Mouse (Mus musculus): ENCODE measurements around the gene Med12l. TPM values are rescaled to one million over a fixed set of nuclear protein-coding genes. Genes with fewer than 3 reads are reported as not detected.

Med12l gene
- total and polyA plus RNA-seq, 3 experiments = 0.93 to 2.0 (median 1.5) TPM

DNA sequence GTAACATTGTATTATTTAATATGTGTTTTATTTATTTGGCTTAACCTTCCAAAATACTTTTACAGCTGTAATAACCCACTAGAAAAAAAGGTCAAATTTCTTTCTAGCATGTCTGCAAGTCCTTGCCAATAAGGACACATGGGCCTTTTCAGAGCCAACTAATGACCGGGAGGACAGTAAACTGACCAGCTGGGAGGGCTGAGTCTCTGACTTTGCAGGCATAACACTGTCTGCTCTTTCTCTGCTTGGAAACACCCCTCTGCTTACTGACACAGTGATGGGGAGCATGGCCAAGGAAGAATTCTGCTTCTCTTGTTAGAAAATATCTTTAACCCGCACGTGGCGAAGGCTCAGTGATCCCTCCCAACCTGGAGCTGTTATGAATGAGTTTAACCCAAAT, 337.4 kb downstream of the Med12l start:
- peaks cover 5 to 23% of the 10 kb centered on the region in 2 experiments for H3K4me1 ChIP-seq (ENCODE audit: control insufficient read depth in 1 of 2, insufficient read depth in 2 of 2)
- no peak for DNase-seq (ENCODE audit: extremely low read depth)
- dilution Hi-C loops (cut with MboI; ENCODE audit: extremely low pct_ligation_motif_present, extremely low pct_unique_long_range_greater_than_20kb, low sequenced_read_pairs) = no loop called here

DNA sequence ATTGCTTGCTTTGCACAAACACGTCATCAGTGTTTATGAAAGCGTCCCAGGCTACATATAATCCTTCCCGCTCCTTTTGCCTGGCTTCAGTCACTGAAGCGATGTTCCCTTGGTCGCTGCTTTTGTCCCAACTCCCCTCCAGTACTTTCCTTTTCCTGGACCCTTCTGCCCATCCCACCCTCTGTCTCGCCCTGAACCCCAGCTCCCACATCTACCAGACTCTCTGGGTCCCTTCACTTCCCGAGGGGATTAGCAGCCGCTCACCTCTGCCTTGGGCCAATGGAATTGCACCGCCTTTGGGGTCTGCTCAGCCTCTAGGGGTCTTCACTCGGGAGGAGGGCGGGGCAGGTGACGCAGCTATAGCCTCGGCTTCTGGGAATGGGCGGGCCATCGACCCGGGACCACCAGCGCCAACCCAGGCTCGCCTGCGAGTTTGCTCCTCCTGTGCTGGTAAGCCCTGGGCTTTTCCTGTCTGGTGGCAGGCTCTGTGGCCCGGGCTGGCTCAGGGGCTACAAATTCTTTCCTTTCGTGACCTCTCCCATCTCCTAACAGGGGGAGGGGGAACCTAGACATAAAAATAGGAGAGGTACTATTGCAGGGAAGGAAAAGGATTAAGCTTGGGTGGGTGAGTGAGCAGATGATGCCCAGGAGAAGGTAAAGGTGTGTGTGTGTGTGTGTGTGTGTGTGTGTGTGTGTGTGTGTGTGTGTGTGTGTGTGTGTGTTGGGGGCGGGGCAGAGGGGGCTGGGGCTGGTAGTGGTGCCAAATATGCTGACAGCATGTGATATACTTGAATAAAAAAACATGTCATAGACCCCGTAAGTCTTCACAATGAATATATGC, 338.7 kb downstream of the Med12l start, which contains the start of gene Igsf10:
Gene Igsf10, minus strand, starts transcription at position 330 of the 841 bp plus-strand sequence.
- H3K4me1 ChIP-seq (ENCODE audit: control insufficient read depth in 1 of 2, insufficient read depth in 2 of 2) = peaks cover 5 to 23% of the 10 kb centered on the region in 2 experiments
- no peaks in the 10 kb centered on the region for H3K79me2 ChIP-seq (replicated peaks; ENCODE audit: control insufficient read depth, extremely low read depth, insufficient read depth, poor library complexity, severe bottlenecking)
- H3K4me3 ChIP-seq (replicated peaks in 1 of 3; ENCODE audit: low read depth in 2 of 3, low read length in 2 of 3, poor library complexity in 1 of 3) = no peak within 1 kb of the TSS
- dilution Hi-C loops (cut with MboI; ENCODE audit: extremely low pct_ligation_motif_present, extremely low pct_unique_long_range_greater_than_20kb, low sequenced_read_pairs) (no loop called here), in situ Hi-C loops (cut with MboI; ENCODE audit: low pct_ligation_motif_present, low pct_unique_long_range_greater_than_20kb, low sequenced_read_pairs) (loop anchor here (25.0 kb wide), 1 partner anchor 393 kb away; the partner anchor contains the start of gene Gm5538)
- DNase-seq (ENCODE audit: extremely low read depth) = no peak
- no peak for TF ChIP-seq MAX (IDR thresholded peaks at IDR 0.05; ENCODE audit: low read length)
- no peak for TF ChIP-seq MAZ (IDR thresholded peaks at IDR 0.05; ENCODE audit: low read depth, low read length)
- no peak for TF ChIP-seq ZMIZ1 (IDR thresholded peaks at IDR 0.05; ENCODE audit: low read depth, low read length)
- no peak for TF ChIP-seq HCFC1 (IDR thresholded peaks at IDR 0.05; ENCODE audit: low read depth, low read length)
- no peak for TF ChIP-seq MEF2A (IDR thresholded peaks at IDR 0.05; ENCODE audit: borderline replicate concordance, low read depth, low read length)
- no peak for TF ChIP-seq TBP (conservative IDR thresholded peaks at IDR 0.05; ENCODE audit: low read depth, low read length)
- TF ChIP-seq SIN3A (IDR thresholded peaks at IDR 0.05; ENCODE audit: low read length) = no peak
- no peak for TF ChIP-seq POLR2A (IDR thresholded peaks at IDR 0.05; ENCODE audit: low read depth, low read length)
- TF ChIP-seq KAT2A (IDR thresholded peaks at IDR 0.05; ENCODE audit: insufficient replicate concordance, low read length) = no peak
- TF ChIP-seq MXI1 (IDR thresholded peaks at IDR 0.05; ENCODE audit: low read depth, low read length) = no peak
- TF ChIP-seq CTCF (conservative IDR thresholded peaks at IDR 0.05 in 1 of 2, IDR thresholded peaks at IDR 0.05 in 1 of 2; ENCODE audit: low read depth in 2 of 2, low read length in 2 of 2) = no peak
- no peak for TF ChIP-seq EP300 (IDR thresholded peaks at IDR 0.05; ENCODE audit: low read length)
- no peak for TF ChIP-seq USF1 (IDR thresholded peaks at IDR 0.05; ENCODE audit: low read depth, low read length)
- TF ChIP-seq RCOR1 (conservative IDR thresholded peaks at IDR 0.05; ENCODE audit: low read depth, low read length) = no peak
- no peak within 1 kb of the TSS for H3K9ac ChIP-seq (ENCODE audit: insufficient read depth, low read depth)
- H3K27ac ChIP-seq (ENCODE audit: insufficient read depth, low read depth) = no peak within 1 kb of the TSS
- H3K27me3 ChIP-seq (replicated peaks) = no peaks in the 10 kb centered on the region
- H3K4me2 ChIP-seq (ENCODE audit: insufficient read depth, low read depth, poor library complexity, severe bottlenecking) = no peak within 1 kb of the TSS
- H3K36me3 ChIP-seq (replicated peaks in 1 of 2; ENCODE audit: control insufficient read depth in 1 of 2, insufficient read depth in 1 of 2, low read length in 1 of 2) = no peaks in the 10 kb centered on the region
- H3K9me3 ChIP-seq (replicated peaks; ENCODE audit: low read length) = no peaks in the 10 kb centered on the region

More for the DNA sequence above, 337.4 kb downstream of the Med12l start:
- Histone ChIP-seq H3K79me2 (replicated peaks; ENCODE audit: control insufficient read depth, extremely low read depth, insufficient read depth, poor library complexity, severe bottlenecking) (no peaks in the 10 kb centered on the region), H3K27ac (ENCODE audit: insufficient read depth, low read depth) (no peak overlapping the region), H3K36me3 (replicated peaks in 1 of 2; ENCODE audit: control insufficient read depth in 1 of 2, insufficient read depth in 1 of 2, low read length in 1 of 2) (no peaks in the 10 kb centered on the region), H3K27me3 (replicated peaks) (no peaks in the 10 kb centered on the region), H3K4me2 (ENCODE audit: insufficient read depth, low read depth, poor library complexity, severe bottlenecking) (no peak overlapping the region), H3K9ac (ENCODE audit: insufficient read depth, low read depth) (no peak overlapping the region), H3K4me3 (replicated peaks in 1 of 3; ENCODE audit: low read depth in 2 of 3, low read length in 2 of 3, poor library complexity in 1 of 3) (no peak overlapping the region), H3K9me3 (replicated peaks; ENCODE audit: low read length) (no peaks in the 10 kb centered on the region)
- in situ Hi-C loops (cut with MboI; ENCODE audit: low pct_ligation_motif_present, low pct_unique_long_range_greater_than_20kb, low sequenced_read_pairs) = loop anchor here (25.0 kb wide), 1 partner anchor 394 kb away; the partner anchor contains the start of gene Gm5538
- no peak for TF ChIP-seq ELF1 (IDR thresholded peaks at IDR 0.05; ENCODE audit: low read depth, low read length)
- no peak for TF ChIP-seq PAX5 (IDR thresholded peaks at IDR 0.05; ENCODE audit: low read length)
- TF ChIP-seq MEF2A (IDR thresholded peaks at IDR 0.05; ENCODE audit: borderline replicate concordance, low read depth, low read length) = no peak
- TF ChIP-seq CHD1 (IDR thresholded peaks at IDR 0.05; ENCODE audit: low read depth, low read length) = no peak
- TF ChIP-seq CHD2 (IDR thresholded peaks at IDR 0.05; ENCODE audit: low read length) = no peak
- TF ChIP-seq JUND (conservative IDR thresholded peaks at IDR 0.05; ENCODE audit: low read depth, low read length) = no peak
- TF ChIP-seq KAT2A (IDR thresholded peaks at IDR 0.05; ENCODE audit: insufficient replicate concordance, low read length) = no peak
- no peak for TF ChIP-seq UBTF (IDR thresholded peaks at IDR 0.05; ENCODE audit: low read depth, low read length)
- no peak for TF ChIP-seq ZNF384 (IDR thresholded peaks at IDR 0.05; ENCODE audit: low read depth, low read length)
- TF ChIP-seq EP300 (IDR thresholded peaks at IDR 0.05; ENCODE audit: low read length) = no peak
- no peak for TF ChIP-seq RCOR1 (conservative IDR thresholded peaks at IDR 0.05; ENCODE audit: low read depth, low read length)
- no peak for TF ChIP-seq POLR2AphosphoS2 (IDR thresholded peaks at IDR 0.05; ENCODE audit: low read depth, low read length)
- no peak for TF ChIP-seq HCFC1 (IDR thresholded peaks at IDR 0.05; ENCODE audit: low read depth, low read length)
- TF ChIP-seq NELFE (IDR thresholded peaks at IDR 0.05; ENCODE audit: low read depth, low read length) = no peak
- TF ChIP-seq NRF1 (IDR thresholded peaks at IDR 0.05; ENCODE audit: low read depth, low read length) = no peak
- TF ChIP-seq POLR2A (IDR thresholded peaks at IDR 0.05; ENCODE audit: low read depth, low read length) = no peak
- TF ChIP-seq BHLHE40 (IDR thresholded peaks at IDR 0.05; ENCODE audit: low read depth, low read length) = no peak
- no peak for TF ChIP-seq ETS1 (conservative IDR thresholded peaks at IDR 0.05; ENCODE audit: low read depth, low read length)
- TF ChIP-seq E2F4 (IDR thresholded peaks at IDR 0.05; ENCODE audit: insufficient replicate concordance, low read depth, low read length) = no peak
- no peak for TF ChIP-seq JUN (IDR thresholded peaks at IDR 0.05; ENCODE audit: insufficient read depth, low read depth, low read length)
